ENCODE assay signal across 9 mouse cellular contexts in genomic region chr7:4776861-4777830, GRCm38 (mm10). TPM values are rescaled to one million over a fixed set of nuclear protein-coding genes. Genes with fewer than 3 reads are reported as not detected.
DNase-seq lines count a peak whose midpoint lies in the region; ATAC-seq and TF ChIP-seq lines count a peak whose summit lies in the region.
"Had no signal": no experiment of that assay in that cellular context is flagged by ENCODE, and none has a peak within 500 bp of the region (broad histone marks: within the 10 kb centered on the region; RNA-seq: fewer than 3 reads in every experiment).

No protein-coding gene starts in this region.

- peak overlapping the region; percentile 53 for H3K4me2 ChIP-seq in forebrain, embryonic 16.5 days (ENCODE audit: low read length)
- peak overlapping the region; percentile 52 for H3K4me2 ChIP-seq in hindbrain, embryonic 13.5 days
- peak overlapping the region; percentile 55 for H3K4me2 ChIP-seq in limb, embryonic 15.5 days
- peak overlapping the region; percentile 58 for H3K4me2 ChIP-seq in midbrain, embryonic 16.5 days (ENCODE audit: low read length)

- H3K9me3 ChIP-seq in ES-Bruce4 (replicated peaks; ENCODE audit: control insufficient read depth, insufficient read depth, low read length, poor library complexity, severe bottlenecking): no peaks in the 10 kb centered on the region
- H3K9me3 ChIP-seq in forebrain, embryonic 16.5 days (ENCODE audit: control insufficient read depth, low read length): no peaks in the 10 kb centered on the region
- H3K9me3 ChIP-seq in hindbrain, embryonic 13.5 days: no peaks in the 10 kb centered on the region
- no peaks in the 10 kb centered on the region for H3K9me3 ChIP-seq in limb, embryonic 15.5 days
- no peaks in the 10 kb centered on the region for H3K9me3 ChIP-seq in midbrain, embryonic 16.5 days (replicated peaks; ENCODE audit: control insufficient read depth, low read length, poor library complexity, severe bottlenecking)

- no peak for TF ChIP-seq CTCF in ES-Bruce4 (IDR thresholded peaks at IDR 0.05; ENCODE audit: low read depth, low read length)

- peak overlapping the region; percentile 66 for H3K4me3 ChIP-seq in ES-Bruce4 (ENCODE audit: low read depth, low read length)
- H3K4me3 ChIP-seq in forebrain, embryonic 16.5 days (replicated peaks; ENCODE audit: low read length): peak overlapping the region; percentile 47
- peak overlapping the region; percentile 37 for H3K4me3 ChIP-seq in hindbrain, embryonic 13.5 days
- peak overlapping the region; percentile 38 for H3K4me3 ChIP-seq in limb, embryonic 15.5 days
- peak overlapping the region; percentile 41 for H3K4me3 ChIP-seq in midbrain, embryonic 16.5 days (ENCODE audit: low read depth, low read length)

- no peak for TF ChIP-seq POLR2A in ES-Bruce4 (IDR thresholded peaks at IDR 0.05; ENCODE audit: insufficient read depth, low read length)

- H3K27ac ChIP-seq in ES-Bruce4 (ENCODE audit: insufficient read depth, low read length): no peak overlapping the region
- no peak overlapping the region for H3K27ac ChIP-seq in forebrain, embryonic 16.5 days (ENCODE audit: low read length)
- H3K27ac ChIP-seq in hindbrain, embryonic 13.5 days: no peak overlapping the region
- no peak overlapping the region for H3K27ac ChIP-seq in limb, embryonic 15.5 days
- no peak overlapping the region for H3K27ac ChIP-seq in midbrain, embryonic 16.5 days (ENCODE audit: low read length)

- under 1% methylated on average over 37 of the region's 56 CpGs for WGBS in forebrain, embryonic 16.5 days
- WGBS in hindbrain, embryonic 13.5 days: under 1% methylated on average over 31 of the region's 56 CpGs
- under 1% methylated on average over 54 of the region's 56 CpGs for WGBS in limb, embryonic 15.5 days
- WGBS in midbrain, embryonic 16.5 days: 1% methylated on average over 32 of the region's 56 CpGs

- H3K27me3 ChIP-seq in ES-Bruce4 (ENCODE audit: control insufficient read depth, insufficient read depth, low read length, poor library complexity, severe bottlenecking): no peaks in the 10 kb centered on the region
- H3K27me3 ChIP-seq in forebrain, embryonic 16.5 days (replicated peaks; ENCODE audit: control insufficient read depth, insufficient read depth, low read length): peaks cover 46% of the 10 kb centered on the region
- H3K27me3 ChIP-seq in hindbrain, embryonic 13.5 days: peaks cover 85% of the 10 kb centered on the region
- H3K27me3 ChIP-seq in limb, embryonic 15.5 days: peaks cover 71% of the 10 kb centered on the region
- peaks cover 37% of the 10 kb centered on the region for H3K27me3 ChIP-seq in midbrain, embryonic 16.5 days (ENCODE audit: control insufficient read depth, insufficient read depth, low read depth, low read length)

- peak overlapping the region; percentile 41 for H3K9ac ChIP-seq in ES-Bruce4 (ENCODE audit: low read depth, poor library complexity, severe bottlenecking)
- H3K9ac ChIP-seq in forebrain, embryonic 16.5 days (replicated peaks; ENCODE audit: low read depth, low read length): peak overlapping the region; percentile 41
- peak overlapping the region; percentile 65 for H3K9ac ChIP-seq in hindbrain, embryonic 13.5 days
- H3K9ac ChIP-seq in limb, embryonic 15.5 days: no peak overlapping the region
- peak overlapping the region; percentile 58 for H3K9ac ChIP-seq in midbrain, embryonic 16.5 days (ENCODE audit: low read depth, low read length)

- TF ChIP-seq EP300 in ES-Bruce4 (IDR thresholded peaks at IDR 0.05; ENCODE audit: insufficient read depth, low read depth, low read length): no peak

- peak; percentile 84 for ATAC-seq in forebrain, embryonic 16.5 days
- peak; percentile 75 for ATAC-seq in hindbrain, embryonic 13.5 days (ENCODE audit: low FRiP score)
- ATAC-seq in limb, embryonic 15.5 days (ENCODE audit: insufficient number of reproducible peaks, low FRiP score, low TSS enrichment, low read depth): peak; percentile 49
- peak; percentile 63 for ATAC-seq in midbrain, embryonic 16.5 days

- no peaks in the 10 kb centered on the region for H3K36me3 ChIP-seq in ES-Bruce4 (ENCODE audit: control insufficient read depth, insufficient read depth, low read length, poor library complexity, severe bottlenecking)
- H3K36me3 ChIP-seq in forebrain, embryonic 16.5 days (ENCODE audit: control insufficient read depth, insufficient read depth): no peaks in the 10 kb centered on the region
- no peaks in the 10 kb centered on the region for H3K36me3 ChIP-seq in hindbrain, embryonic 13.5 days
- H3K36me3 ChIP-seq in limb, embryonic 15.5 days: no peaks in the 10 kb centered on the region
- no peaks in the 10 kb centered on the region for H3K36me3 ChIP-seq in midbrain, embryonic 16.5 days (ENCODE audit: control insufficient read depth, insufficient read depth, low read length)

- no peaks in the 10 kb centered on the region for H3K4me1 ChIP-seq in ES-Bruce4 (ENCODE audit: control insufficient read depth, insufficient read depth, low read length)
- peaks cover 6% of the 10 kb centered on the region for H3K4me1 ChIP-seq in forebrain, embryonic 16.5 days (replicated peaks; ENCODE audit: control insufficient read depth, insufficient read depth, low read length)
- peaks cover 12% of the 10 kb centered on the region for H3K4me1 ChIP-seq in hindbrain, embryonic 13.5 days (replicated peaks)
- peaks cover 22% of the 10 kb centered on the region for H3K4me1 ChIP-seq in limb, embryonic 15.5 days
- H3K4me1 ChIP-seq in midbrain, embryonic 16.5 days (ENCODE audit: control insufficient read depth, insufficient read depth, low read length): no peaks in the 10 kb centered on the region

- peak; percentile 66 for DNase-seq in WW6 (ENCODE audit: low read depth, low spot score)
- DNase-seq in thymus, postnatal 25 days: peak; percentile 30
- no peak for DNase-seq in right cerebral cortex, postnatal 25 days

RNA-seq across cellular contexts. Expression of gene Il11, which starts 5.5 kb away (rescaled TPM):
- 1.4 and 1.9 TPM in 2 replicates for polyA plus RNA-seq in ES-Bruce4 (2011; ENCODE audit: insufficient read depth, insufficient read length, low read depth, missing spikeins)
- polyA plus RNA-seq in forebrain, embryonic 16.5 days (2015; fragmentation: Nextera tagmentation; extraction: Ambion mirVana): 0.53 and 1.1 TPM in 2 replicates
- polyA plus RNA-seq in hindbrain, embryonic 13.5 days (2015; fragmentation: Nextera tagmentation; extraction: Ambion mirVana): 0.38 and 0.56 TPM in 2 replicates
- polyA plus RNA-seq in limb, embryonic 15.5 days (2015; fragmentation: Nextera tagmentation; extraction: Ambion mirVana): 0.49 and 0.63 TPM in 2 replicates
- 1.3 TPM in 2 replicates for polyA plus RNA-seq in midbrain, embryonic 16.5 days (2015; fragmentation: Nextera tagmentation; extraction: Ambion mirVana)

RNA-seq across cellular contexts. Expression of gene Tmem190, which starts 5.6 kb away (rescaled TPM):
- polyA plus RNA-seq in ES-Bruce4 (2011; ENCODE audit: insufficient read depth, insufficient read length, low read depth, missing spikeins): not detected in 2 replicates
- not detected in 2 replicates for polyA plus RNA-seq in forebrain, embryonic 16.5 days (2015; fragmentation: Nextera tagmentation; extraction: Ambion mirVana)
- polyA plus RNA-seq in hindbrain, embryonic 13.5 days (2015; fragmentation: Nextera tagmentation; extraction: Ambion mirVana): not detected in 2 replicates
- 0.38 and 0.68 TPM in 2 replicates for polyA plus RNA-seq in limb, embryonic 15.5 days (2015; fragmentation: Nextera tagmentation; extraction: Ambion mirVana)
- polyA plus RNA-seq in midbrain, embryonic 16.5 days (2015; fragmentation: Nextera tagmentation; extraction: Ambion mirVana): 0.48 and 0.73 TPM in 2 replicates
- polyA plus RNA-seq: large intestine, adult 2 months had no signal

RNA-seq across cellular contexts. Expression of gene Fam71e2, which starts 6.0 kb away (rescaled TPM):
- polyA plus RNA-seq in ES-Bruce4 (2011; ENCODE audit: insufficient read depth, insufficient read length, low read depth, missing spikeins): not detected in 2 replicates
- polyA plus RNA-seq in forebrain, embryonic 16.5 days (2015; fragmentation: Nextera tagmentation; extraction: Ambion mirVana): not detected in 2 replicates
- polyA plus RNA-seq in hindbrain, embryonic 13.5 days (2015; fragmentation: Nextera tagmentation; extraction: Ambion mirVana): not detected in 2 replicates
- not detected in 2 replicates for polyA plus RNA-seq in limb, embryonic 15.5 days (2015; fragmentation: Nextera tagmentation; extraction: Ambion mirVana)
- not detected in 2 replicates for polyA plus RNA-seq in midbrain, embryonic 16.5 days (2015; fragmentation: Nextera tagmentation; extraction: Ambion mirVana)
- polyA plus RNA-seq: large intestine, adult 2 months had no signal

RNA-seq across cellular contexts. Expression of gene Tmem238, which starts 12.3 kb away (rescaled TPM):
- 2.6 and 6.8 TPM in 2 replicates for polyA plus RNA-seq in ES-Bruce4 (2011; ENCODE audit: insufficient read depth, insufficient read length, low read depth, missing spikeins)
- polyA plus RNA-seq in forebrain, embryonic 16.5 days (2015; fragmentation: Nextera tagmentation; extraction: Ambion mirVana): 3.3 and 4.1 TPM in 2 replicates
- 2.5 and 3.5 TPM in 2 replicates for polyA plus RNA-seq in hindbrain, embryonic 13.5 days (2015; fragmentation: Nextera tagmentation; extraction: Ambion mirVana)
- 14.1 and 15.7 TPM in 2 replicates for polyA plus RNA-seq in limb, embryonic 15.5 days (2015; fragmentation: Nextera tagmentation; extraction: Ambion mirVana)
- 6.2 and 6.5 TPM in 2 replicates for polyA plus RNA-seq in midbrain, embryonic 16.5 days (2015; fragmentation: Nextera tagmentation; extraction: Ambion mirVana)

RNA-seq across cellular contexts. Expression of gene Rpl28, which starts 15.5 kb away (rescaled TPM):
- 969 and 977 TPM in 2 replicates for polyA plus RNA-seq in ES-Bruce4 (2011; ENCODE audit: insufficient read depth, insufficient read length, low read depth, missing spikeins)
- polyA plus RNA-seq in forebrain, embryonic 16.5 days (2015; fragmentation: Nextera tagmentation; extraction: Ambion mirVana): 173 and 179 TPM in 2 replicates
- 239 and 250 TPM in 2 replicates for polyA plus RNA-seq in hindbrain, embryonic 13.5 days (2015; fragmentation: Nextera tagmentation; extraction: Ambion mirVana)
- 298 and 362 TPM in 2 replicates for polyA plus RNA-seq in limb, embryonic 15.5 days (2015; fragmentation: Nextera tagmentation; extraction: Ambion mirVana)
- 201 and 213 TPM in 2 replicates for polyA plus RNA-seq in midbrain, embryonic 16.5 days (2015; fragmentation: Nextera tagmentation; extraction: Ambion mirVana)
